Mouse (Mus musculus): ENCODE measurements around the gene Ubiad1. TPM values are rescaled to one million over a fixed set of nuclear protein-coding genes. Genes with fewer than 3 reads are reported as not detected.

Ubiad1 gene
- polyA plus RNA-seq, 1 experiment from 2014 or later: 15.9 TPM

DNA sequence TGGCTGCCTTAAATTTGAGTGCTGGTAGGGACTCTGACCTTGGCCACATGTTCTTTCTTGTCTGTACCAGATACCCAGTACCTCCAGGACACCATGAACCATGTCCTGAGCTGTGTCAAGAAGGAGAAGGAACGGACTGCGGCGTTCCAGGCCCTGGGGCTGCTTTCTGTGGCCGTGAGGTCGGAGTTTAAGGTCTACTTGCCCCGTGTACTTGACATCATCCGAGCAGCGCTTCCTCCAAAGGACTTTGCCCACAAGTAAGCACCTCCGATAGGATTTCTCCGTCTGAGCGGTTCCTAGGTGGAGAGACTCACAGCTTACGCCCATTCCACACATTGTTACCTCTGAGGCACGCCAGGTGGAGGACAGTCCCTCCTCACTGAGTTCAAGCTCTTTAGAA lies 18.1 kb upstream of the Ubiad1 start:
- Histone ChIP-seq H3K4me3 (ENCODE audit: low read depth, low read length) (no peak overlapping the region), H3K9ac (ENCODE audit: low read length) (no peak overlapping the region), H3K27ac (replicated peaks; ENCODE audit: low read depth, low read length) (no peak overlapping the region), H3K4me1 (ENCODE audit: control insufficient read depth, insufficient read depth, low read length) (no peaks in the 10 kb centered on the region), H3K9me3 (ENCODE audit: control insufficient read depth, low read length) (no peaks in the 10 kb centered on the region), H3K27me3 (ENCODE audit: control insufficient read depth, insufficient read depth, low read length) (no peaks in the 10 kb centered on the region), H3K36me3 (ENCODE audit: control insufficient read depth, insufficient read depth, low read length) (peaks cover 32% of the 10 kb centered on the region), H3K4me2 (ENCODE audit: low read depth, severe bottlenecking) (no peak overlapping the region)
- 96% methylated on average over 13 of the region's 13 CpGs for WGBS
- DNase-seq (ENCODE audit: low spot score) (no peak), ATAC-seq (ENCODE audit: insufficient number of reproducible peaks, low FRiP score, low TSS enrichment, low read depth) (no peak)

DNA sequence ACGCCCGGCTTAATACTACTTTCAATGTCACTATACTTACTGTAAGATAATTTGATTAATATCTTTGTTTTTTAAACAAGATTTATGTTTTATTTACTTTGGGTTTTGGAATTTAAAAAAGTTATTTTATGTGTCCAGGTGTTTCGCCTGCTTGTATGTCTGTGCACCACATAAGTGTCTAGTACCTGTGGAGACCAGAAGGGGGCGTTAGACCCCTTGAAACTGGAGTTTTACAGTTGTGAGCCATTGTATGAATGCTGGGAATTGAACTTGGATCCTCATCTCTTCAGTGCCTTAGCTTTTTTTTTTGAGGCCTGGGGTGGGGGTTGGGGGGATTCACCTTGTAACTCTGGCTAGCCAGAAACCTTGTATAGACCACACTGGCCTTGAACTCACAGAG lies 17.2 kb upstream of the Ubiad1 start:
- 85% methylated on average over 4 of the region's 4 CpGs for WGBS
- Histone ChIP-seq H3K36me3 (ENCODE audit: control insufficient read depth, insufficient read depth, low read length) (peaks cover 31% of the 10 kb centered on the region), H3K27ac (replicated peaks; ENCODE audit: low read depth, low read length) (no peak overlapping the region)

DNA sequence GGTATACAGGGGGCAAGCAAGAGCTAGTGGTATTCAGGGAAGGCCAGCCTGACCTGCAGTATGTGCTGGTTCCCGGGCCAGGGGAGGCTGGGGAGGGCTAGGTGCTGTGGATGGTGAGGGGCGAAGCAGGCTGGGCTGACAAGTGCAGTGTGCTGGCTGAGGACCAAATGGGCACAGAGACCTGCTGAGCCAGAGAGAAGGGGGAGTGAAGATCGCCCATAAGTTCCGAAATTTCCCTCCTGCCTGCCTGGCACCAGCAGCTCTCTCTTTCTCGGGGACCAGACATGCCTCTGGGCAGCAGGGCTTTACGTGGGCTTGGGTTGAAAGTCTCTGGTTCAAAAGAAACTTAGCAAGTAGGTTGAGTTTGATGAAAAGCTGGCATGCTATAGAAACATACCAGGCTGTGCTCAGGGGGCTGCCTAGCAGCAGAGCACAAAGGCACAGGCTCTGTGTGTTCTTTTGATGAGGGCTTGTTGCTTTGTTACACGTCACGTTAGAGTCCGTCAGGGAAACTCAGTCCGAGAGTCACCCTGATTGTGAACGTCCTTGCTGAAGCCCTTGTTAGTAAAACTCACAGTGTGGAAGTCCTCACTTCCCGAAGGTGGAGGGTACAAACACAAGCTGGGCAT lies 16.2 kb upstream of the Ubiad1 start:
- no peak for ATAC-seq (ENCODE audit: insufficient number of reproducible peaks, low FRiP score, low TSS enrichment, low read depth)
- no peaks in the 10 kb centered on the region for H3K9me3 ChIP-seq (ENCODE audit: control insufficient read depth, low read length)
- no peak overlapping the region for H3K27ac ChIP-seq (replicated peaks; ENCODE audit: low read depth, low read length)
- DNase-seq (ENCODE audit: low spot score): no peak
- no peaks in the 10 kb centered on the region for H3K27me3 ChIP-seq (ENCODE audit: control insufficient read depth, insufficient read depth, low read length)
- no peak overlapping the region for H3K9ac ChIP-seq (ENCODE audit: low read length)
- peaks cover 29% of the 10 kb centered on the region for H3K36me3 ChIP-seq (ENCODE audit: control insufficient read depth, insufficient read depth, low read length)
- no peak overlapping the region for H3K4me3 ChIP-seq (ENCODE audit: low read depth, low read length)
- no peaks in the 10 kb centered on the region for H3K4me1 ChIP-seq (ENCODE audit: control insufficient read depth, insufficient read depth, low read length)
- no peak overlapping the region for H3K4me2 ChIP-seq (ENCODE audit: low read depth, severe bottlenecking)
- 92% methylated on average over 12 of the region's 12 CpGs for WGBS

More for the DNA sequence above, 17.2 kb upstream of the Ubiad1 start:
- Histone ChIP-seq H3K4me2 (ENCODE audit: low read depth, severe bottlenecking) (no peak overlapping the region), H3K4me1 (ENCODE audit: control insufficient read depth, insufficient read depth, low read length) (no peaks in the 10 kb centered on the region), H3K9ac (ENCODE audit: low read length) (no peak overlapping the region), H3K4me3 (ENCODE audit: low read depth, low read length) (no peak overlapping the region), H3K27me3 (ENCODE audit: control insufficient read depth, insufficient read depth, low read length) (no peaks in the 10 kb centered on the region), H3K9me3 (ENCODE audit: control insufficient read depth, low read length) (no peaks in the 10 kb centered on the region)
- ATAC-seq (ENCODE audit: insufficient number of reproducible peaks, low FRiP score, low TSS enrichment, low read depth) (no peak), DNase-seq (ENCODE audit: low spot score) (no peak)

DNA sequence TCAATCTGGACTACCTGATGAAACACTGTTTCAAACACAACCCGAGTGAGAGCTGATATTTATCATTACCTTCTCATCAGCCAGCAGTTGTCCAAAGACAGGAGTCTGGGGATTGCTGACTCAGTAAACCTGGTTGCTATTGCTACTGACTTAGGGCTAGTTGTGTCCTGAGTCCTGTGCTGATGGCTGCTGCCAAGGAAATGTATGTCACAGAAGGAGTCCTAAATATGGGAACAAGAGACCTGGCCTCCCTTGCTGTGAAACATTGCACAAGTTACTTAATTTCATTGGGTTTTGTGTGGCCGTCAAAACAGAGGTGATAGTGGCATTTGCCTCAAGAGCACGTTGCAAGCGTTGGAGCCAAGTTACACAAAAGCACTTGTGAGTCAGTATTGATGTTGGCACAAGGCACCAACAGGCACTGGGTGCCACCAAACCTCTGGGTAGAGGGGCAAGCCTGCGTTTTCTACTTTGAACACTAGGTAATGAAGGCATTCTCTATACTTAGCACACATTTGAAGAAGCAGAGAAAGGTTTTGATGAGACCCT lies 11.0 kb upstream of the Ubiad1 start:
- Histone ChIP-seq H3K9ac (ENCODE audit: low read length) (no peak overlapping the region), H3K27me3 (ENCODE audit: control insufficient read depth, insufficient read depth, low read length) (no peaks in the 10 kb centered on the region), H3K4me2 (ENCODE audit: low read depth, severe bottlenecking) (no peak overlapping the region), H3K27ac (replicated peaks; ENCODE audit: low read depth, low read length) (no peak overlapping the region), H3K4me3 (ENCODE audit: low read depth, low read length) (no peak overlapping the region), H3K9me3 (ENCODE audit: control insufficient read depth, low read length) (no peaks in the 10 kb centered on the region), H3K4me1 (ENCODE audit: control insufficient read depth, insufficient read depth, low read length) (no peaks in the 10 kb centered on the region), H3K36me3 (ENCODE audit: control insufficient read depth, insufficient read depth, low read length) (peaks cover 31% of the 10 kb centered on the region)
- WGBS: 93% methylated on average over 5 of the region's 5 CpGs
- DNase-seq (ENCODE audit: low spot score) (no peak), ATAC-seq (ENCODE audit: insufficient number of reproducible peaks, low FRiP score, low TSS enrichment, low read depth) (no peak)

DNA sequence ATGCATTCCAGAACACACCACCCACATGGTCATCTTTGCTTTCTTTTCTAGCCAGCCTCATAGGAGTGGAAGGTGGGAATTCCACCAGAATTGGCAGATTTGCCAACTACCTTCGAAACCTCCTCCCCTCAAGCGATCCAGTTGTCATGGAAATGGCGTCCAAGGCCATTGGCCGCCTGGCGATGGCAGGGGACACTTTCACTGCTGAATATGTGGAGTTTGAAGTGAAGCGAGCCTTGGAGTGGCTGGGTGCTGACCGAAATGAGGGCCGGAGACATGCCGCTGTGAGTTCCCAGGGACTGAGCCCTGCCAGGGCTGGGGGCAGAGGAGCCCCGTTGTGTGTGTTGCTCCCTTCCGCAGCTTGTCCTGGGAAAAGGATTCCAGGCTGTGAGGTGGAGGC lies 9.1 kb upstream of the Ubiad1 start:
- DNase-seq (ENCODE audit: low spot score): no peak
- peaks cover 31% of the 10 kb centered on the region for H3K36me3 ChIP-seq (ENCODE audit: control insufficient read depth, insufficient read depth, low read length)
- H3K4me1 ChIP-seq (ENCODE audit: control insufficient read depth, insufficient read depth, low read length): peaks cover 5% of the 10 kb centered on the region
- no peak overlapping the region for H3K27ac ChIP-seq (replicated peaks; ENCODE audit: low read depth, low read length)
- ATAC-seq (ENCODE audit: insufficient number of reproducible peaks, low FRiP score, low TSS enrichment, low read depth): no peak
- H3K9ac ChIP-seq (ENCODE audit: low read length): no peak overlapping the region
- 92% methylated on average over 11 of the region's 11 CpGs for WGBS
- H3K9me3 ChIP-seq (ENCODE audit: control insufficient read depth, low read length): no peaks in the 10 kb centered on the region
- no peak overlapping the region for H3K4me2 ChIP-seq (ENCODE audit: low read depth, severe bottlenecking)
- no peak overlapping the region for H3K4me3 ChIP-seq (ENCODE audit: low read depth, low read length)
- H3K27me3 ChIP-seq (ENCODE audit: control insufficient read depth, insufficient read depth, low read length): no peaks in the 10 kb centered on the region

DNA sequence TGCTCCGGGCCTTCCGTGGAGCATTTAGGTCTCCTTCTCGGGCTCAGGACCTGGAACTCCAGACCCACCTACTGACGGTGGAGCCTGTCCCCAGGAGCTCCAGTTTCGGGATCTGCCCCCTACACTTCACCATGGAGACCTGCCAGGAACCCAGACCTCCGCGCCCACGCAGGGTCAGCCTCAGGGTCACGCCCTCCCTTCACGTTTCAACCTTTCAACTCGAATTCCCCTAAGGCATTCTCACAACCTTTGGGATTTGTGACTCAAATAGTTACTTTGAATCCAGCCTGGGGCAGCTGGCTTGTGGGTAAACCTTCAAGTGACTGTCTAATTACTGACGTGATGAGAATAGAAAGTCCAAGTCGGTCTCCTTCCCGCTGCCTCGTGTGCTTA lies 4.3 kb upstream of the Ubiad1 start:
- Histone ChIP-seq H3K9me3 (ENCODE audit: control insufficient read depth, low read length) (no peaks in the 10 kb centered on the region), H3K4me3 (ENCODE audit: low read depth, low read length) (peak overlapping the region; percentile 98), H3K4me2 (ENCODE audit: low read depth, severe bottlenecking) (peak overlapping the region; percentile 55), H3K4me1 (ENCODE audit: control insufficient read depth, insufficient read depth, low read length) (peaks cover 9% of the 10 kb centered on the region), H3K27me3 (ENCODE audit: control insufficient read depth, insufficient read depth, low read length) (no peaks in the 10 kb centered on the region), H3K27ac (replicated peaks; ENCODE audit: low read depth, low read length) (no peak overlapping the region), H3K9ac (ENCODE audit: low read length) (peak overlapping the region; percentile 86), H3K36me3 (ENCODE audit: control insufficient read depth, insufficient read depth, low read length) (peaks cover 10% of the 10 kb centered on the region)
- DNase-seq (ENCODE audit: low spot score): no peak
- ATAC-seq (ENCODE audit: insufficient number of reproducible peaks, low FRiP score, low TSS enrichment, low read depth): no peak
- WGBS: under 1% methylated on average over 15 of the region's 15 CpGs

DNA sequence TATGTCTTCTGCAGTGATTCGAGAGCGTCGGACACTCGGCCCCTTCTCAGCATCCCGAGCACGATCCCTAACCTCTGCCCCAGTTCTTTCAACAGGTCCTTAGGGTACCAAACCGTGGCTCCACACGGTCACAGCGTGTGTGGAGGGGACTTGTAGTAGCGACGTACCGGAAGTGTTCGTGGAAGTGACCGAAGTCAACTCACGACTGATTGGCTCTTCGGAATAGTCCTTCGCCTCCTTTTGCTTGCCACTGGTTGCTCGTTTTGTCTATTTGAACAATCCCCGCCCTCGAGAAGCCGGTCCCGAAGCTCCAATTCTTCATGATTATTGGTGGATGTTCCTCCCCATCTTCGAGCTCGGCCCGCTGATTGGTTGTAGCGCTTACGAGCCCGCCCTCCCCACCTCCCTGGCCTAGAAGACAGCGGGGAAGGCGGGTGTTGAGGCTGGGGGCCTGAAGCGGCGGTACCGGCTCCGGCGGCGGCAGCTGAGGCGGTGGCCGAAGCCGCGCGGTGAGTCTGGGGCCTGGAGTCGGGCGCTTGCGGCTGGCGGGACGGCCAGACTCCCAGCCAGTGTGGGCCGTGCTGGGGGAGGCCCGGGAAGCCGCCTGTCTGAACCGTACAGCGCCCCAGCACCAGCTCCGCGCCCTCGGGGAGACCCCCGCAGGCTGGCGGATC lies 3.7 kb upstream of the Ubiad1 start, which contains the start of gene Mtor:
TSS of gene Mtor (plus strand) at position 433 of the 674 bp plus-strand sequence.
- Histone ChIP-seq H3K4me1 (ENCODE audit: control insufficient read depth, insufficient read depth, low read length) (peaks cover 11% of the 10 kb centered on the region), H3K27me3 (ENCODE audit: control insufficient read depth, insufficient read depth, low read length) (no peaks in the 10 kb centered on the region), H3K4me3 (ENCODE audit: low read depth, low read length) (peak within 1 kb of the TSS; percentile 98), H3K4me2 (ENCODE audit: low read depth, severe bottlenecking) (peak within 1 kb of the TSS; percentile 55), H3K27ac (replicated peaks; ENCODE audit: low read depth, low read length) (no peak within 1 kb of the TSS), H3K9me3 (ENCODE audit: control insufficient read depth, low read length) (no peaks in the 10 kb centered on the region), H3K36me3 (ENCODE audit: control insufficient read depth, insufficient read depth, low read length) (peaks cover 8% of the 10 kb centered on the region), H3K9ac (ENCODE audit: low read length) (peak within 1 kb of the TSS; percentile 86)
- WGBS: under 1% methylated on average over 51 of the region's 56 CpGs
- DNase-seq (ENCODE audit: low spot score): peak; percentile 92
- peak; percentile 95 for ATAC-seq (ENCODE audit: insufficient number of reproducible peaks, low FRiP score, low TSS enrichment, low read depth)

DNA sequence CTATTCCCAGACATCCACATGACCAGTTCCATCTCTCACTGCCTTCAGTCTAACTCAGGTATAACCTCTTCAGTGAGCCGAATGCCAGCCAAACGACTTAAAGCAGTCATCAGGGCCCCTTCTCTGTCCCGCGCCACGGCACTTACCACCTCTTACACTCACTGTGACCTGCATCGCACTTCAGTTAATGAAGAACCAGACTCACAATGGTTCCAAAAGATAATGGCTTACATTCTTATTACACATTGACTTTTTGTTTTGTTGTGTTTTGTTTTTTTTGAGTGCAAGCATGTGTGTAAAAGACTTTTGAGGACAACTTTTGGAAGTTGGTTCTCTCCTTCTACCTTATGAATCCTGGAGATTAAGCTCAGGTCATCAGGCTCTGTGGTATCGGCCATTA lies 2.0 kb downstream of the Ubiad1 start:
- no peaks in the 10 kb centered on the region for H3K36me3 ChIP-seq (ENCODE audit: control insufficient read depth, insufficient read depth, low read length)
- ATAC-seq (ENCODE audit: insufficient number of reproducible peaks, low FRiP score, low TSS enrichment, low read depth): no peak
- WGBS: 92% methylated on average over 7 of the region's 7 CpGs
- peaks cover 6% of the 10 kb centered on the region for H3K4me1 ChIP-seq (ENCODE audit: control insufficient read depth, insufficient read depth, low read length)
- DNase-seq (ENCODE audit: low spot score): no peak
- H3K4me2 ChIP-seq (ENCODE audit: low read depth, severe bottlenecking): no peak overlapping the region
- H3K27me3 ChIP-seq (ENCODE audit: control insufficient read depth, insufficient read depth, low read length): no peaks in the 10 kb centered on the region
- no peak overlapping the region for H3K9ac ChIP-seq (ENCODE audit: low read length)
- no peak overlapping the region for H3K27ac ChIP-seq (replicated peaks; ENCODE audit: low read depth, low read length)
- no peaks in the 10 kb centered on the region for H3K9me3 ChIP-seq (ENCODE audit: control insufficient read depth, low read length)
- no peak overlapping the region for H3K4me3 ChIP-seq (ENCODE audit: low read depth, low read length)

Measured in limb, embryonic 11.5 days (tissue).